Mouse (Mus musculus): Measurements from ENCODE around the gene Lins1.

Lins1 gene

GRCm38 (mm10) chr7:66689620-66690360 is at the start of gene Lins1:
Gene Lins1, plus strand, starts transcription at chr7:66689889.
- DNase-seq (ENCODE audit: low read depth, low spot score), result peak; percentile 100

- DNase-seq (ENCODE audit: low read depth, low spot score), result no peak
Observed at GRCm38 (mm10) chr7:66645736-66646135, 44.0 kb upstream of the Lins1 start.

GRCm38 (mm10) chr7:66649181-66649580 is 40.5 kb upstream of the Lins1 start:
- no peak for DNase-seq (ENCODE audit: low read depth, low spot score)

- DNase-seq (ENCODE audit: low read depth, low spot score), result no peak
Observed at GRCm38 (mm10) chr7:66650883-66651282, 38.8 kb upstream of the Lins1 start.

GRCm38 (mm10) chr7:66652216-66652615 is 37.5 kb upstream of the Lins1 start:
- no peak for DNase-seq (ENCODE audit: low read depth, low spot score)

- DNase-seq (ENCODE audit: low read depth, low spot score), result no peak
Observed at GRCm38 (mm10) chr7:66653596-66653995, 36.1 kb upstream of the Lins1 start.

GRCm38 (mm10) chr7:66655471-66655870 is 34.2 kb upstream of the Lins1 start:
- DNase-seq (ENCODE audit: low read depth, low spot score), result no peak

GRCm38 (mm10) chr7:66660291-66660690 is 29.4 kb upstream of the Lins1 start:
- no peak for DNase-seq (ENCODE audit: low read depth, low spot score)

- no peak for DNase-seq (ENCODE audit: low read depth, low spot score)
Observed at GRCm38 (mm10) chr7:66660972-66661371, 28.7 kb upstream of the Lins1 start.

- peak; percentile 60 for DNase-seq (ENCODE audit: low read depth, low spot score)
Observed at GRCm38 (mm10) chr7:66661572-66661971, 28.1 kb upstream of the Lins1 start.

GRCm38 (mm10) chr7:66663548-66663947 is 26.1 kb upstream of the Lins1 start:
- DNase-seq (ENCODE audit: low read depth, low spot score), result no peak

- no peak for DNase-seq (ENCODE audit: low read depth, low spot score)
Observed at GRCm38 (mm10) chr7:66667064-66667463, 22.6 kb upstream of the Lins1 start.

GRCm38 (mm10) chr7:66675800-66676199 is 13.9 kb upstream of the Lins1 start:
- no peak for DNase-seq (ENCODE audit: low read depth, low spot score)

GRCm38 (mm10) chr7:66682119-66682863 is 7.4 kb upstream of the Lins1 start:
- DNase-seq (ENCODE audit: low read depth, low spot score), result no peak

- no peak for DNase-seq (ENCODE audit: low read depth, low spot score)
Observed at GRCm38 (mm10) chr7:66688721-66689120, 968 bp upstream of the Lins1 start.

- peak; percentile 2 for DNase-seq (ENCODE audit: low read depth, low spot score)
Observed at GRCm38 (mm10) chr7:66689294-66689619, 432 bp upstream of the Lins1 start, which contains the start of gene Asb7. Gene Asb7, minus strand, starts transcription at chr7:66689596.

- DNase-seq (ENCODE audit: low read depth, low spot score), result no peak
Observed at GRCm38 (mm10) chr7:66694467-66694866, 4.8 kb downstream of the Lins1 start.

GRCm38 (mm10) chr7:66702721-66703120 is 13.0 kb downstream of the Lins1 start:
- DNase-seq (ENCODE audit: low read depth, low spot score), result no peak

GRCm38 (mm10) chr7:66704631-66705030 is 14.9 kb downstream of the Lins1 start:
- no peak for DNase-seq (ENCODE audit: low read depth, low spot score)

GRCm38 (mm10) chr7:66711166-66711565 is 21.5 kb downstream of the Lins1 start:
- DNase-seq (ENCODE audit: low read depth, low spot score), result no peak

- no peak for DNase-seq (ENCODE audit: low read depth, low spot score)
Observed at GRCm38 (mm10) chr7:66724514-66724913, 34.8 kb downstream of the Lins1 start.

GRCm38 (mm10) chr7:66724954-66725353 is 35.3 kb downstream of the Lins1 start:
- no peak for DNase-seq (ENCODE audit: low read depth, low spot score)

GRCm38 (mm10) chr7:66728072-66728471 is 38.4 kb downstream of the Lins1 start:
- DNase-seq (ENCODE audit: low read depth, low spot score), result no peak
